ENCODE assay signal across 21 mouse cellular contexts in the genomic region with DNA sequence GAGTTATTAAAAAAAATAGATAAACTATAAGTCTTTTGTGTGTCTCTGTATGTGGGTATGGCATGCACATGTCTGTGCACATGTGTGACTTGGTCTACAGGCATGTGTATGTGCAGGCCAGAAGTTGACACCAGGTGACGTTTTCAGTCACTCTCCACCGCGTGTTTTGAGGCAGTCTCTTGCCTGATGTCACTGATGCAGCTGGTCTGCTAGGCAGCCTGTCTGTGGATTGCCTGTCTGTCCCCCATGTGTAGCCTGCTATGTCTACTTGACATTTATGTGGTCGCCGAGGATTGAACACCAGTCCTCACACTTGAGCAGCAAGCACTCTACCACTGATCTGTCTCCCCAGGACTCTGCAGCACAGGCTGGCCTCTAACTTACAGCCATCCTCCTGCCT. TPM values are rescaled to one million over a fixed set of nuclear protein-coding genes. Genes with fewer than 3 reads are reported as not detected.
DNase-seq lines count a peak whose midpoint lies in the region; ATAC-seq and TF ChIP-seq lines count a peak whose summit lies in the region.
"Had no signal": no experiment of that assay in that cellular context is flagged by ENCODE, and none has a peak within 500 bp of the region (broad histone marks: within the 10 kb centered on the region; RNA-seq: fewer than 3 reads in every experiment).

No protein-coding gene starts in this region.

- H3K9ac ChIP-seq in forebrain, embryonic 14.5 days (ENCODE audit: low read length) = no peak overlapping the region
- H3K9ac ChIP-seq: embryonic facial prominence, embryonic 13.5 days; forebrain, embryonic 12.5 days; forebrain, postnatal 0 days; heart, embryonic 13.5 days; hindbrain, embryonic 15.5 days had no signal

- 78% methylated on average over 5 of the region's 5 CpGs for WGBS in small intestine, adult 2 months
- 90% methylated on average over 5 of the region's 5 CpGs for WGBS in forebrain, embryonic 14.5 days

- H3K27ac ChIP-seq in small intestine, adult 2 months (ENCODE audit: insufficient read depth, low read depth, low read length) = peak overlapping the region; percentile 16; the same call in 1 of the 2 replicates
- no peak overlapping the region for H3K27ac ChIP-seq in forebrain, embryonic 14.5 days (ENCODE audit: low read depth, low read length)
- H3K27ac ChIP-seq: embryonic facial prominence, embryonic 13.5 days; forebrain, embryonic 12.5 days; heart, embryonic 13.5 days; hindbrain, embryonic 15.5 days had no signal

- ATAC-seq in forebrain, embryonic 14.5 days = no peak
- ATAC-seq: CD4-positive, CD25-positive, alpha-beta regulatory T cell, adult 4 months; forebrain, postnatal 0 days had no signal

- no peaks in the 10 kb centered on the region for H3K27me3 ChIP-seq in small intestine, adult 2 months (ENCODE audit: control insufficient read depth, insufficient read depth, low read length)
- no peaks in the 10 kb centered on the region for H3K27me3 ChIP-seq in forebrain, embryonic 14.5 days (replicated peaks; ENCODE audit: control insufficient read depth, insufficient read depth, low read length)
- H3K27me3 ChIP-seq: embryonic facial prominence, embryonic 13.5 days; forebrain, embryonic 12.5 days; heart, embryonic 13.5 days; hindbrain, embryonic 15.5 days had no signal

- H3K36me3 ChIP-seq in small intestine, adult 2 months (ENCODE audit: control insufficient read depth, insufficient read depth, low read length) = peaks cover 6% of the 10 kb centered on the region; the same call in 1 of the 2 replicates
- no peaks in the 10 kb centered on the region for H3K36me3 ChIP-seq in forebrain, embryonic 14.5 days (ENCODE audit: control insufficient read depth, insufficient read depth, low read length)
- H3K36me3 ChIP-seq: embryonic facial prominence, embryonic 13.5 days; forebrain, embryonic 12.5 days had no signal

- TF ChIP-seq POLR2A in small intestine, adult 2 months (IDR thresholded peaks at IDR 0.05; ENCODE audit: low read depth, low read length) = no peak

- peak; percentile 61 for DNase-seq in heart, adult 11 months
- no peak for DNase-seq in heart, postnatal 10 days
- DNase-seq in thymus, postnatal 10 days (ENCODE audit: low spot score in 2 of 2) = peak; percentile 47 to 54
- DNase-seq in thymus, postnatal 4 days = peak; percentile 58
- no peak for DNase-seq in forebrain, embryonic 14.5 days (ENCODE audit: low spot score)
- no peak for DNase-seq in adrenal gland, adult 18-20 months (ENCODE audit: low spot score in 2 of 2)
- DNase-seq: adrenal gland, postnatal 14 days; B cell, adult 2 months; cerebellum, adult 18-20 months; cerebellum, adult 9-11 months; cerebellum, postnatal 36 days; forebrain, postnatal 0 days; gastrocnemius, postnatal 14 days; heart, postnatal 14 days had no signal

- H3K4me2 ChIP-seq in forebrain, embryonic 14.5 days (ENCODE audit: low read length) = no peak overlapping the region
- H3K4me2 ChIP-seq: embryonic facial prominence, embryonic 13.5 days; forebrain, embryonic 12.5 days; heart, embryonic 13.5 days; hindbrain, embryonic 15.5 days had no signal

- H3K9me3 ChIP-seq in forebrain, embryonic 14.5 days (replicated peaks; ENCODE audit: control insufficient read depth, low read length) = no peaks in the 10 kb centered on the region
- H3K9me3 ChIP-seq: embryonic facial prominence, embryonic 13.5 days; forebrain, embryonic 12.5 days; G1E; heart, embryonic 13.5 days; hindbrain, embryonic 15.5 days had no signal

- no peaks in the 10 kb centered on the region for H3K4me1 ChIP-seq in small intestine, adult 2 months (ENCODE audit: control insufficient read depth, insufficient read depth, insufficient read length, low read length)
- H3K4me1 ChIP-seq in forebrain, embryonic 14.5 days (ENCODE audit: control insufficient read depth, insufficient read depth, low read length) = no peaks in the 10 kb centered on the region
- H3K4me1 ChIP-seq: embryonic facial prominence, embryonic 13.5 days; forebrain, embryonic 12.5 days; heart, embryonic 13.5 days; hindbrain, embryonic 15.5 days had no signal

- no peak for TF ChIP-seq CTCF in small intestine, adult 2 months (IDR thresholded peaks at IDR 0.05; ENCODE audit: extremely low read depth, insufficient read length, insufficient replicate concordance, low read depth, low read length)

- no peak overlapping the region for H3K4me3 ChIP-seq in small intestine, adult 2 months (ENCODE audit: low read depth, low read length)
- no peak overlapping the region for H3K4me3 ChIP-seq in forebrain, embryonic 14.5 days (ENCODE audit: low read depth, low read length)
- H3K4me3 ChIP-seq: embryonic facial prominence, embryonic 13.5 days; forebrain, embryonic 12.5 days; heart, embryonic 13.5 days; hindbrain, embryonic 15.5 days had no signal

- intact Hi-C loops in heart, postnatal 10 days (cut with DNase I) = no loop called here

RNA-seq across cellular contexts. Expression of gene Tmem87a, which starts 20.5 kb away (rescaled TPM):
- 10 to 100 TPM; 21.0 to 23.8 TPM for total RNA-seq in heart, postnatal 10 days (2021)
- polyA plus RNA-seq in small intestine, adult 2 months (2012; rRNA removed) = 1.4 and 2.7 TPM in 2 replicates
- polyA plus RNA-seq in forebrain, embryonic 14.5 days (2014; fragmentation: Nextera tagmentation; extraction: Ambion mirVana) = 7.9 and 11.8 TPM in 2 replicates
- total RNA-seq in adrenal gland, adult 18-20 months (2021) = 10 to 100 TPM; 37.9 to 49.9 TPM

RNA-seq across cellular contexts. Expression of gene Ganc, which starts 20.7 kb away (rescaled TPM):
- 10 to 100 TPM; 20.6 to 22.0 TPM for total RNA-seq in heart, postnatal 10 days (2021)
- 4.6 and 10.5 TPM in 2 replicates for polyA plus RNA-seq in small intestine, adult 2 months (2012; rRNA removed)
- 6.3 and 9.4 TPM in 2 replicates for polyA plus RNA-seq in forebrain, embryonic 14.5 days (2014; fragmentation: Nextera tagmentation; extraction: Ambion mirVana)
- 10 to 100 TPM; 42.6 to 44.0 TPM for total RNA-seq in adrenal gland, adult 18-20 months (2021)

RNA-seq across cellular contexts. Expression of gene Capn3, which starts 31.4 kb away (rescaled TPM):
- total RNA-seq in heart, postnatal 10 days (2021) = 1 to 10 TPM in 1 of 2 experiments, under 1 TPM in 1; 0.84 to 1.1 TPM
- polyA plus RNA-seq in small intestine, adult 2 months (2012; rRNA removed) = 0.76 and 1.3 TPM in 2 replicates
- 0.37 and 0.60 TPM in 2 replicates for polyA plus RNA-seq in forebrain, embryonic 14.5 days (2014; fragmentation: Nextera tagmentation; extraction: Ambion mirVana)
- under 1 TPM in 1 of 2 experiments, not detected in 1; 0.61 TPM for total RNA-seq in adrenal gland, adult 18-20 months (2021)
- polyA plus RNA-seq: G1E had no signal

Comparison
In these comparisons a context has a peak if more than half of its experiments do, and no peak if none do; other contexts are left out.
1. DNase-seq: peak in heart, adult 11 months (single experiment), thymus, postnatal 10 days (2 of 2) and thymus, postnatal 4 days (single experiment); none in heart, postnatal 10 days (0 of 2), forebrain, embryonic 14.5 days (single experiment) and adrenal gland, adult 18-20 months (0 of 2).